Mouse (Mus musculus) liver, embryonic 12.5 days (tissue): ENCODE data around the gene Chgb. TPM values are rescaled to one million over a fixed set of nuclear protein-coding genes. Genes with fewer than 3 reads are reported as not detected.

Experiments used
- ATAC-seq: fragments of 200-750 bp; cut with Nextera tagmentation; 2 replicates; pipeline ENCODE4 v1.8.0; 2017; ENCODE audit warnings: moderate number of reproducible peaks, mild to moderate bottlenecking, moderate library complexity
- H3K27ac ChIP-seq: fragments of 300-500 bp; sonication (generic); 2 replicates; pipeline ENCODE4 v1.5.1; 2016; ENCODE audit warnings: mild to moderate bottlenecking
- H3K27me3 ChIP-seq: fragments of 300-500 bp; sonication (generic); replicated peaks from 2 replicates; pipeline ENCODE4 v1.6.1; 2016; ENCODE audit warnings: mild to moderate bottlenecking, moderate library complexity
- H3K36me3 ChIP-seq: fragments of 300-500 bp; sonication (generic); 2 replicates; pipeline ENCODE4 v1.6.1; 2016; ENCODE audit warnings: mild to moderate bottlenecking, moderate library complexity
- H3K4me1 ChIP-seq: fragments of 300-500 bp; sonication (generic); 2 replicates; pipeline ENCODE4 v1.6.1; 2016
- H3K4me2 ChIP-seq: fragments of 300-500 bp; sonication (generic); 2 replicates; pipeline ENCODE4 v1.6.1; 2016; ENCODE audit warnings: mild to moderate bottlenecking, moderate library complexity
- H3K4me3 ChIP-seq: fragments of 300-500 bp; sonication (generic); 2 replicates; pipeline ENCODE4 v1.5.1; 2016; ENCODE audit warnings: mild to moderate bottlenecking, moderate library complexity
- H3K9ac ChIP-seq: fragments of 300-500 bp; sonication (generic); 2 replicates; pipeline ENCODE4 v1.6.1; 2016; ENCODE audit warnings: mild to moderate bottlenecking, moderate library complexity
- H3K9me3 ChIP-seq: fragments of 300-500 bp; sonication (generic); replicated peaks from 2 replicates; pipeline ENCODE4 v1.6.1; 2016; ENCODE audit warnings: mild to moderate bottlenecking, moderate library complexity
- WGBS: fragments of 180-500 bp; shearing (Covaris S2); methylation state at CpG from one replicate; pipeline ENCODE4 v1.1.7; 2016; ENCODE audit not compliant: insufficient replicate concordance; 5-methylcytosine and 5-hydroxymethylcytosine counted together
- polyA plus RNA-seq: library from polyadenylated mRNA; unstranded; fragments of >200 nt; fragmentation: Nextera tagmentation; extraction: Ambion mirVana; gene quantifications from 2 replicates; pipeline ENCODE4 v1.2.1, GENCODE M21; 2016

Gene Chgb
- polyA plus RNA-seq, 1 experiment from 2014 or later, result 0.10 TPM

GRCm38 (mm10) chr2:132757911-132758310 lies 23.2 kb upstream of the Chgb start:
- Histone ChIP-seq H3K9me3 (no peaks in the 10 kb centered on the region), H3K4me2 (no peak overlapping the region), H3K36me3 (no peaks in the 10 kb centered on the region), H3K4me1 (no peaks in the 10 kb centered on the region), H3K4me3 (no peak overlapping the region), H3K9ac (no peak overlapping the region), H3K27ac (no peak overlapping the region), H3K27me3 (no peaks in the 10 kb centered on the region)
- 62% methylated on average over 5 of the region's 5 CpGs for WGBS
- ATAC-seq, result no peak

DNA sequence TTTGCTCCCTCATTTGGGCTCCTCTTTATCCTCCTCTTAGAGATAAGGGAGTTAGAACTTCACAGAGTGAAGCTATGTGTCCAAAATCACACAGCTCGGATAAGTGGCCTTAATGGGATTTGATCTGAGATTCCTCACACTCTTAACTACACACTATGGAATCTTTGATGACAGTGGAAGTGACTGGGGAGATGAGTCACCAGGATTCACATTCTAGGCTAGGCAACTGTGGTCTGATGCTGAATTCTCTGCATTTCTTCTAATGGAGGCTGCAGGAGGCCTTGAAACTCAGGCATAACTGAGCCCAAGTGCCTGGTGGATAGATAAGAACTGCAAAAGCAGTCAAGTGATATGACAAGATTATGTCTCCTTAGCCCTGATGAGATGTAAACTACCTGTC lies 10.3 kb upstream of the Chgb start:
- no peak overlapping the region for H3K9ac ChIP-seq
- H3K4me2 ChIP-seq, result no peak overlapping the region
- no peak overlapping the region for H3K27ac ChIP-seq
- no peaks in the 10 kb centered on the region for H3K36me3 ChIP-seq
- WGBS, result 32% methylated on average over 1 of the region's 1 CpGs
- H3K27me3 ChIP-seq, result no peaks in the 10 kb centered on the region
- H3K4me3 ChIP-seq, result no peak overlapping the region
- no peak for ATAC-seq
- no peaks in the 10 kb centered on the region for H3K4me1 ChIP-seq
- H3K9me3 ChIP-seq, result no peaks in the 10 kb centered on the region

DNA sequence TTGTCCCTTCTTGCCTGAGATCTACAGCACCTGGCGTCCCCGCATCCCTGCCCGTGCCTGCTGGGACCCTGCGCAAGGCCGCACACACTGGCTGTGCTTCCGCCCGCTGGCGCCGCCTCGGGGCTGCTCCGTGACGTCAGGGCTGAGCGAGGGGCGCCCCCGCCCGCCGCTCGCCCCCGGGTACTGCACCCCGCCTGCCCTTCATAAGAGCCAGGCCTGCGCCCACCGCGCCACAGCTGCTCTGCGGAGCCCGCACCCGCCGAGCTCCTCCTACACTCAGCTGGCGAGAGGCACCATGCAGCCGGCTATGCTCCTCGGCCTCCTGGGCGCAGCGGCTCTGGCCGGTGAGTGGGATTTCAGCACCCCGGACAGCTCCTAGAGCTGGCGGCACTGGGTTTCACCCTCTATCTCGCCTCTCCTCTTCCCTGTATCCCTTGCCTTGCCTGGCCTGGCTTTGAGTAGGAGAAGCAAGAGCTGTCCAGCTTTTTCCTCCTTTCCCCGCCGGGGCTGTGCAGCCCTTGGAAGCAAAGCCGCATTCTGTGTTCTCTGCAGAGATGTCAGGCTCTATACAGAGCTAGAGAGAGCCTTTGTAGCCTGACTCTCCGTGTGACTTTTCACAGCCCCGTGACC lies 476 bp downstream of the Chgb start:
- Histone ChIP-seq H3K9ac (no peak overlapping the region), H3K27ac (no peak overlapping the region), H3K9me3 (no peaks in the 10 kb centered on the region), H3K4me3 (peak overlapping the region; percentile 40), H3K27me3 (peaks cover 20% of the 10 kb centered on the region), H3K4me2 (peak overlapping the region; percentile 69), H3K4me1 (peaks cover 5% of the 10 kb centered on the region; the same call in 1 of the 2 replicates), H3K36me3 (no peaks in the 10 kb centered on the region)
- peak; percentile 76 for ATAC-seq
- 2% methylated on average over 41 of the region's 41 CpGs for WGBS

DNA sequence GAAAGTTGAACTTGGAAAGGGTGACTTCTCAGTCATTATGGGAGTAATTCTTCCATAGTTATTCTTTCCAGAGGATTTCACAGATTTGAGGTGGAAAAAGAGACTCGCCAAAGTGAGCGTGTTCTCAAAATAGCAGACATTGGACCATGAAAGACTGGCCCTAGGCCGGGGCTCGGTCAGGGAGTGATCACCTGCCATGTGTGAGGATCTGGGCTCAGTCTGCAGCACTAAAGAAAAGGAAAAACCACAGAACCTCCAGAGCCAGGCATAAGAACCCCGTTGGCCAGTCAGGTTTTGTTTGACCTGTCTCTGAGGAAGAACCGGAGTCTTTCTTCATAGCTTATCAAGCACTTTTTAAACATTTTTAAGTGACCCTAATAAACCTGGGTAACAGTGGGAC lies 3.0 kb downstream of the Chgb start:
- ATAC-seq, result no peak
- H3K27me3 ChIP-seq, result peaks cover 20% of the 10 kb centered on the region
- no peaks in the 10 kb centered on the region for H3K36me3 ChIP-seq
- H3K9me3 ChIP-seq, result no peaks in the 10 kb centered on the region
- H3K4me1 ChIP-seq, result peaks cover 5% of the 10 kb centered on the region; the same call in 1 of the 2 replicates
- no peak overlapping the region for H3K27ac ChIP-seq
- WGBS, result 59% methylated on average over 6 of the region's 6 CpGs
- H3K9ac ChIP-seq, result no peak overlapping the region
- no peak overlapping the region for H3K4me3 ChIP-seq
- H3K4me2 ChIP-seq, result no peak overlapping the region

GRCm38 (mm10) chr2:132793441-132794203 lies 12.5 kb downstream of the Chgb start:
- Histone ChIP-seq H3K9me3 (no peaks in the 10 kb centered on the region), H3K4me3 (no peak overlapping the region), H3K9ac (no peak overlapping the region), H3K36me3 (no peaks in the 10 kb centered on the region), H3K27me3 (no peaks in the 10 kb centered on the region), H3K27ac (no peak overlapping the region), H3K4me2 (no peak overlapping the region), H3K4me1 (no peaks in the 10 kb centered on the region)
- WGBS, result 62% methylated on average over 19 of the region's 19 CpGs
- ATAC-seq, result no peak

DNA sequence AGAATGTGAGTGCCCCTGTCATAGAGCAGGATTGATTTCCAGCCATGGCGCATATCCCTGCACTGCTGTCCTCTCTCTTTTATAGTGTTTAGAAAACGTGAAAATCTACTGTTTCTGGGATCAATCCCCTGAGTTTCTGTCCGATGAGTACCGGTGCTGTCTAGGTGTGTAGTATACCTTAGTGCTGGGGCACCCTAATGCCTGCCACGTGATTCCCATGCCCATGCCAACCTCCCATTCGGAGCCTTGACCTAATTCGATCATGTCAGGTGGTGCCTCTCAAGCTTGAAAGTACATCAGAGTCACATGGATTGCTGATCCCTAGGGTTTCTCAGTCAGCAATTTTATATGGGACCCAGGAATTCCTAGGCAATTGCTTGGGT lies 13.1 kb downstream of the Chgb start:
- Histone ChIP-seq H3K27ac (no peak overlapping the region), H3K4me1 (no peaks in the 10 kb centered on the region), H3K9me3 (no peaks in the 10 kb centered on the region), H3K4me2 (no peak overlapping the region), H3K36me3 (no peaks in the 10 kb centered on the region), H3K4me3 (no peak overlapping the region), H3K9ac (no peak overlapping the region), H3K27me3 (no peaks in the 10 kb centered on the region)
- 69% methylated on average over 7 of the region's 7 CpGs for WGBS
- ATAC-seq, result no peak

DNA sequence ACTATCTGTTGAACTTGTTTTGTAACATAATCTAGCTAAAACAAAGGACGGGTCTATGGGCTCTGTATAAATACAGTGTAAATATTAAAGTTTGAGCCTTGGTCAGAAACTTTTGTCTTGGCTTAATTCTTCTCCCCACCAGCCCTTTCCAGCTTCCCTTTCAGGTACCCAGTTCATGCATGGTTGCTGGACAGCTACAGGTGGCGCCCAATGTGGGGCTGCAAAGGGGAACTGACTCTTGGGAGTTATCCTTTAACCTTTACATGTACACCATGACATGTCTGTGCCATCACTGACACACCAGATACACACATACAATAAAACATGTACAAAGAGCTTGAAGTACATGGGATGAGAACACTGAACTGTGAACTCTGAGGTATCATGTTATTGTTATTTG lies 21.9 kb downstream of the Chgb start:
- Histone ChIP-seq H3K36me3 (peaks cover 53% of the 10 kb centered on the region), H3K4me1 (no peaks in the 10 kb centered on the region), H3K4me2 (no peak overlapping the region), H3K9ac (no peak overlapping the region), H3K9me3 (0 out of 2 replicates have a peak, but pooled peaks cover 4% of the 10 kb centered on the region), H3K4me3 (no peak overlapping the region), H3K27me3 (no peaks in the 10 kb centered on the region), H3K27ac (no peak overlapping the region)
- 79% methylated on average over 2 of the region's 2 CpGs for WGBS
- ATAC-seq, result no peak

DNA sequence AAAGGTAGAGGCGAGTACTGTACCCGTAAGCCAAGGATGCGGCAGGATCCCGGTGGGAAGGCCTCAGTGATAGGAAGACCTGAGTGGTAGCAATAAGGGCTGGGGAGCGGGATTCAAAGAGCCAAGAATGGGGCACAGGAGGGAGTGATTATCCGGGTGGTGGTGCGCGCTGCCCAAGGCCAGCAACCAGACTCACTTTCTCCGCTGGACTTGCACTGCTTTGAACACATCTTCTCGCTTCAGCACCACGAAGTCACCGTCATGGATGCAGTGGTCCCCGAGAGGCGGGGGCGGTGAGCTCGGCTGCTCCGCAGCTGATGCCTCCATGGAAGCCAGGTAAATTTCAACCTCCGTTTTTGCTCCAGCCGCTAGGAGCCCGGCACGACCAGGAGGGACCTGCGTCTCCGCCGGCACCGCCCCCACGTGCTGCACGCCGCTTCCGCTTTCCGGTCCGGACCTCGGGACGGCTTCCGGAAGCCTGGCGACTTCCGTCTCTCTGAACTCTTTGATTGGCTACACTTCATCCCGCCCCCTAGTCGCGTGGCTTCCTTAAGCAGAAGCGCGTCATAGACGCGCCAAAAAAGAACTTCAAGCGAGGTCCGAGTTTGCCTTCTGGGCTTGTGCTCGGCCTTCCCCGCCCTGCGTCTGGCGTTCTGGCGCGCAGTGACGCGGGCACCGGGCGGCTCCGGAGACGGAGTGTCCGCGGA lies 34.7 kb downstream of the Chgb start, which contains the start of the genes Trmt6 and Mcm8:
TSS of gene Trmt6 (minus strand) at position 448 of the 707 bp plus-strand sequence.
TSS of gene Mcm8 (plus strand) at position 534 of the 707 bp plus-strand sequence.
- H3K36me3 ChIP-seq, result peaks cover 45% of the 10 kb centered on the region
- WGBS, result 3% methylated on average over 59 of the region's 59 CpGs
- H3K27ac ChIP-seq, result peak within 1 kb of the TSS; percentile 89
- no peaks in the 10 kb centered on the region for H3K27me3 ChIP-seq
- peak within 1 kb of the TSS; percentile 87 for H3K4me2 ChIP-seq
- peaks cover 24% of the 10 kb centered on the region for H3K4me1 ChIP-seq
- ATAC-seq, result peak; percentile 99
- no peaks in the 10 kb centered on the region for H3K9me3 ChIP-seq
- peak within 1 kb of the TSS; percentile 85 for H3K4me3 ChIP-seq
- peak within 1 kb of the TSS; percentile 79 for H3K9ac ChIP-seq

GRCm38 (mm10) chr2:132841071-132841470 lies 60.0 kb downstream of the Chgb start:
- 0 out of 2 replicates have a peak, but pooled peaks cover 2% of the 10 kb centered on the region for H3K4me1 ChIP-seq
- WGBS, result 80% methylated on average over 4 of the region's 4 CpGs
- no peak overlapping the region for H3K9ac ChIP-seq
- no peaks in the 10 kb centered on the region for H3K9me3 ChIP-seq
- H3K36me3 ChIP-seq, result peaks cover 69% of the 10 kb centered on the region
- H3K27ac ChIP-seq, result no peak overlapping the region
- no peak overlapping the region for H3K4me2 ChIP-seq
- H3K4me3 ChIP-seq, result no peak overlapping the region
- no peaks in the 10 kb centered on the region for H3K27me3 ChIP-seq
- no peak for ATAC-seq

Other genes with a start within 250 kb of the Chgb start
- 50.6 and 56.2 TPM in 2 replicates for gene Gpcpd1, start 193.5 kb upstream of the Chgb start, polyA plus RNA-seq
- 9.5 and 11.6 TPM in 2 replicates for gene Shld1, start 94.3 kb upstream of the Chgb start, polyA plus RNA-seq
- gene Trmt6, start 34.8 kb downstream of the Chgb start, polyA plus RNA-seq, result 25.0 and 30.7 TPM in 2 replicates
- 11.8 and 13.0 TPM in 2 replicates for gene Mcm8, start 34.9 kb downstream of the Chgb start, polyA plus RNA-seq
- 21.9 and 23.4 TPM in 2 replicates for gene Crls1, start 65.4 kb downstream of the Chgb start, polyA plus RNA-seq
- gene Lrrn4, start 99.6 kb downstream of the Chgb start, polyA plus RNA-seq, result 1.8 and 2.1 TPM in 2 replicates
- 0.47 and 0.83 TPM in 2 replicates for gene Fermt1, start 164.6 kb downstream of the Chgb start, polyA plus RNA-seq